Mouse (Mus musculus) liver, embryonic 12.5 days (tissue): ENCODE data around the gene Lhfp. TPM values are rescaled to one million over a fixed set of nuclear protein-coding genes. Genes with fewer than 3 reads are reported as not detected.

Experiments used
- ATAC-seq: fragments of 200-750 bp; cut with Nextera tagmentation; 2 replicates; pipeline ENCODE4 v1.8.0; 2017; ENCODE audit warnings: moderate number of reproducible peaks, mild to moderate bottlenecking, moderate library complexity
- H3K27ac ChIP-seq: fragments of 300-500 bp; sonication (generic); 2 replicates; pipeline ENCODE4 v1.5.1; 2016; ENCODE audit warnings: mild to moderate bottlenecking
- H3K27me3 ChIP-seq: fragments of 300-500 bp; sonication (generic); replicated peaks from 2 replicates; pipeline ENCODE4 v1.6.1; 2016; ENCODE audit warnings: mild to moderate bottlenecking, moderate library complexity
- H3K36me3 ChIP-seq: fragments of 300-500 bp; sonication (generic); 2 replicates; pipeline ENCODE4 v1.6.1; 2016; ENCODE audit warnings: mild to moderate bottlenecking, moderate library complexity
- H3K4me1 ChIP-seq: fragments of 300-500 bp; sonication (generic); 2 replicates; pipeline ENCODE4 v1.6.1; 2016
- H3K4me2 ChIP-seq: fragments of 300-500 bp; sonication (generic); 2 replicates; pipeline ENCODE4 v1.6.1; 2016; ENCODE audit warnings: mild to moderate bottlenecking, moderate library complexity
- H3K4me3 ChIP-seq: fragments of 300-500 bp; sonication (generic); 2 replicates; pipeline ENCODE4 v1.5.1; 2016; ENCODE audit warnings: mild to moderate bottlenecking, moderate library complexity
- H3K9ac ChIP-seq: fragments of 300-500 bp; sonication (generic); 2 replicates; pipeline ENCODE4 v1.6.1; 2016; ENCODE audit warnings: mild to moderate bottlenecking, moderate library complexity
- H3K9me3 ChIP-seq: fragments of 300-500 bp; sonication (generic); replicated peaks from 2 replicates; pipeline ENCODE4 v1.6.1; 2016; ENCODE audit warnings: mild to moderate bottlenecking, moderate library complexity
- WGBS: fragments of 180-500 bp; shearing (Covaris S2); methylation state at CpG from one replicate; pipeline ENCODE4 v1.1.7; 2016; ENCODE audit not compliant: insufficient replicate concordance; 5-methylcytosine and 5-hydroxymethylcytosine counted together
- polyA plus RNA-seq: library from polyadenylated mRNA; unstranded; fragments of >200 nt; fragmentation: Nextera tagmentation; extraction: Ambion mirVana; gene quantifications from 2 replicates; pipeline ENCODE4 v1.2.1, GENCODE M21; 2016

Lhfp gene
- polyA plus RNA-seq, 1 experiment from 2014 or later, result 6.3 TPM

DNA sequence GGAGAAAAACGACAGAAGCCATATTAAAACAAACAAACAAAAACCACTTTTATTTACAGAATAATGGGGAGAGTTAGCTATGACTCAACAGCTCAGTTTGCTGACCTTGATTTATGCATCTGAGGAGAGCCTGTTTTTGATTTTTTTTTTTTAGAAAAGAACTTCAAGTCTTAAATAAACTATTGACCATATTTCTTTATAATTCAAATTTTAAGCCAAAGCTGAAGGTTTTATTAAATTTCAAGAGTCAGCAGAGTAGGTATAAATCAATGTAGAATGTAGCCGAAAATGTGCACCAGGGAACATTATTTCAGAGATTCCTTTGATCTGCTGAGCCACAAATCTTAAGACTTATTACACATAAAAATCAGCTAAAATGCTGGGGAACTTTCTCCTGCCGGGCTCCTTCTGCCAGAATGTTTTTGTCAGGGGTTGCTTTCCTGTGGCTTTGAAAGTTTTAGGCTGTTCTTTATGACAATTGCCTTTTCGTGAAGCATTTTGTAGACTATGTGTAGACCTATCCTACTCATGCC lies 252.6 kb downstream of the Lhfp start:
- Histone ChIP-seq H3K4me2 (no peak overlapping the region), H3K27me3 (no peaks in the 10 kb centered on the region), H3K27ac (no peak overlapping the region), H3K36me3 (no peaks in the 10 kb centered on the region), H3K4me3 (no peak overlapping the region), H3K9me3 (no peaks in the 10 kb centered on the region), H3K9ac (no peak overlapping the region), H3K4me1 (no peaks in the 10 kb centered on the region)
- WGBS, result 54% methylated on average over 4 of the region's 4 CpGs
- no peak for ATAC-seq

DNA sequence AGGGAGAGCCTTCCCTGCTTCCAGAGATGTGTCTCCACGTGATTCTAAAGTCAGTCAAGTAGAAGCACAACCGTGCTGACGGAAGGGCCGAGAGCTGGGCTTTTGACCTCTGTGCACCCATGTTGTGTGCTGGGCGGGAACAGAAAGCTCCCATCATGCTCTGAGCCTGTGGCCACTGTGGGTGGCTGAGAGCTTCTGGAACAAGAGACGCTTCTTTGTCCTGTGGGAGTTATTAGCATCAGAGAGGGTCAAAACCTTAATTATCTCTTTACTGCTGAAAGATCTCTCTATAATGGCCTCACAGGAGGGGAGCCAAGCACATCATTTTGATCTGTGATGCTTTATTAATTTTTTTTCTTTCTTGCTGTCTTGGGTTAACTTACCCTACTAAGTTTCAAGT lies 253.5 kb downstream of the Lhfp start:
- 64% methylated on average over 6 of the region's 6 CpGs for WGBS
- no peak for ATAC-seq

DNA sequence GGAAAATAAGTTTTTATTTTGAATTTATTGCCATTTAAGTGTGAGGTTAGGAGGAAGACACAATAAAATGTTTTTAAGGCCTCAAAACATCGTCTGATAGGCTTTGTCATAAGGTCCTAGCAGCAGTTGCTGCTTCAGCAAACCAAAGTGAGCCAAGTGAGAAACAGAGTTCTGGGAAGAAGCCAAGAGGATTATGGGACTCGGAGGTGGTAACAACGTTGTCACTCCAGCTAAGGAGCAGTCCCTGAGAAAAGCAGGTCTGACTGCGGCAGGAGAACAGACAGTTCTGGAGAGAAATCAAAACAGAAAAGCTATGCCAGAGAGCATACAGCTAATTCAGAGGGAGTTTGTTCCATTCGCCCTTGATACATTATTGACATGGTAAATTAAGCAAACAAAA lies 260.5 kb downstream of the Lhfp start:
- no peak overlapping the region for H3K27ac ChIP-seq
- 0 out of 2 replicates have a peak, but pooled peaks cover 3% of the 10 kb centered on the region for H3K9me3 ChIP-seq
- H3K36me3 ChIP-seq, result no peaks in the 10 kb centered on the region
- no peak overlapping the region for H3K4me2 ChIP-seq
- no peak overlapping the region for H3K4me3 ChIP-seq
- H3K27me3 ChIP-seq, result no peaks in the 10 kb centered on the region
- no peak for ATAC-seq
- WGBS, result 61% methylated on average over 5 of the region's 5 CpGs
- H3K9ac ChIP-seq, result no peak overlapping the region
- H3K4me1 ChIP-seq, result no peaks in the 10 kb centered on the region

More for the DNA sequence above, 253.5 kb downstream of the Lhfp start:
- Histone ChIP-seq H3K4me2 (no peak overlapping the region), H3K27me3 (no peaks in the 10 kb centered on the region), H3K9ac (no peak overlapping the region), H3K9me3 (no peaks in the 10 kb centered on the region), H3K27ac (no peak overlapping the region), H3K36me3 (no peaks in the 10 kb centered on the region), H3K4me3 (no peak overlapping the region), H3K4me1 (no peaks in the 10 kb centered on the region)

DNA sequence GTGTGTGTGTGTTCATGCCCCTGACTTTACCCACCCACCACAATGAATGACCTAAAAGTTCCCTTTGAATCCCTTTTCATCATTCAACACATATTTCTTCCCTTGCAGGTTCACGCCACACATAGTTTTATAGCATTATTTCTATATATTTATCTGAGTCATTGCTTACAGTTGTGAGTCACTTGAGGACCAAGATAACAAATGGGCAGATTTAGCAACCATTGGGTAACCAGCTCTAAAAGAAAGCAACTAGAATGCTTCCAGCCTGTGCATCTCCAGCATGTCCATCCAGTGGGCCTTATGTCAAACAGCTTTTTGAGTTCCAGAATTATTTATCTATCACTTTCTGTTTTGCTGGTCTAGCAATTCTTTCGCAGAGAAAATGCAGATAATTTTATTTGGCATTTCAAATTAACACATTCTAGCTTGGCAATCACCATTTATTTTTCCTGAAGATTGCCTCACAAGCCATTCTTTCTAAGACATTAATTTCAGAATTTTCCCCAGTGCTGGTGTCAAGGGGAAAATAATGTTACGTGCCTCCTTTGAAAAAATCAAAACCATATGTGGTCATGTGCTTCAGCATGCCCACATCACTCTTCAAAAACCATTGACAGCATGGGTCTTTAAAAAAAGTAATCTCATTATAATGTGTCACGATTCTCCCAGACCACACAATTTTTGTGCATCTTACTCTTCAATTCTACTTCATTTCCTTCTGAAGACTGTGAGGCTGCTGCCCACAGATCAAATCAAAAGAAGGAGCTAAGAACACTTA lies 263.0 kb downstream of the Lhfp start:
- no peak for ATAC-seq
- Histone ChIP-seq H3K36me3 (no peaks in the 10 kb centered on the region), H3K27ac (no peak overlapping the region), H3K27me3 (no peaks in the 10 kb centered on the region), H3K9me3 (0 out of 2 replicates have a peak, but pooled peaks cover 3% of the 10 kb centered on the region), H3K4me2 (no peak overlapping the region), H3K4me3 (no peak overlapping the region), H3K4me1 (no peaks in the 10 kb centered on the region), H3K9ac (no peak overlapping the region)
- 60% methylated on average over 4 of the region's 4 CpGs for WGBS

DNA sequence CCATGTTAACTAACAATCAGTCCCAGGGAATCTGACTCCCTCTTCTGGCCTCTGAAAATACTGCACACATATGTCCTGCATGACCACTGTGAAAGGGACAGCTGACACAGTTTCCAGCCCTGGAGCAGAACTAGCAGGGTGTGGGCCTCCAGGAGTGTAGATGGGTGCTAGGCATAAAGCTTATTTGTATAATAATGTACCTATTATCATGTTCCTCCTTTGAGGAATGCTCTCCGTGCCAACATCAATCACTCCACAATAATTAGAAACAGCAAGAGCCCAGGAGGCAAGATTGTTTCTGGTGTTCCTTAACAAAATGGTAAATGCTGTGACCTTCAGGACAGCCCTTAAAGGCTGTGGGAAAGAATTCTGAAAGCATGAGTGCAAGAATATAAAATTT lies 264.5 kb downstream of the Lhfp start:
- ATAC-seq, result no peak
- Histone ChIP-seq H3K9me3 (0 out of 2 replicates have a peak, but pooled peaks cover 3% of the 10 kb centered on the region), H3K4me3 (no peak overlapping the region), H3K9ac (no peak overlapping the region), H3K4me2 (no peak overlapping the region), H3K4me1 (no peaks in the 10 kb centered on the region), H3K36me3 (no peaks in the 10 kb centered on the region), H3K27me3 (no peaks in the 10 kb centered on the region), H3K27ac (no peak overlapping the region)
- WGBS, result 75% methylated on average over 1 of the region's 1 CpGs

DNA sequence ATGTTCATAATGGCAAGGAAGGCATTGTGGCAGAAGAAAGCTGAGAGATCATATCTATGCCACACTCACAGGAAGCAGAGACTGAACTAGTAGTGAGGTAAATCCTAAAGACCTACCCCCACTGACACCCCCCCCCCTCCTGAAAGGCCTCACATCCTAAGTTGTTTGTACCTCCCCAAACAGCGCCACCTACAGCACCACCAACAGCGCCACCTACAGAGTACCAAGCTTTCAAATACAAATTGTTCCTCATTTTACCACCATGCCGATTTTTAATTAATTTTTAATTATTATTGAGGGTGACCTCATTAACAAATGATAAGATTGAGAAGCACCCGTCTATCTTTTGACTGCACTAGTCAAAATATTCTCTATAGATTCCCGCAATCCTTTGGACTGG lies 267.3 kb downstream of the Lhfp start:
- ATAC-seq, result no peak
- Histone ChIP-seq H3K4me3 (no peak overlapping the region), H3K4me2 (no peak overlapping the region), H3K9ac (no peak overlapping the region), H3K36me3 (no peaks in the 10 kb centered on the region), H3K27ac (no peak overlapping the region), H3K9me3 (0 out of 2 replicates have a peak, but pooled peaks cover 3% of the 10 kb centered on the region), H3K4me1 (no peaks in the 10 kb centered on the region), H3K27me3 (no peaks in the 10 kb centered on the region)
- WGBS, result 46% methylated on average over 5 of the region's 5 CpGs

DNA sequence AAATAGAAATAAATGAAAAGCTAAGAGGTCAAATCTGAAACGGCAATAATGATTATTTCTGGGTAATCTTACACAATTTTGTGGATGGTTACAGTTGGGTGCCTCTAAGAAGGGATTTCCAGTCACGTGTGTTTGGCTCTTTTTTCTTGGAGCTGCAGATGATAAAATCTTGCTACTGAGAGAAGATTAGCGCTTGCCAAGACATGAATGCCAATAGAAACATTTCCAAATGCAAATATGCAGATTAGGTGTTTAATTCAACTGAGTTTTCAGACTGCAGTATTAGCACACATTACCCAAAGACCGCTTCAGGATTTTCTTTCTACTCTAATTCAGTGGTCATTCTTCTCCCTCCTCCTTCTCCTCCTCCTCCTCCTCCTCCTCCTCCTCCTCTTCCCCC lies 268.8 kb downstream of the Lhfp start:
- 53% methylated on average over 4 of the region's 4 CpGs for WGBS

DNA sequence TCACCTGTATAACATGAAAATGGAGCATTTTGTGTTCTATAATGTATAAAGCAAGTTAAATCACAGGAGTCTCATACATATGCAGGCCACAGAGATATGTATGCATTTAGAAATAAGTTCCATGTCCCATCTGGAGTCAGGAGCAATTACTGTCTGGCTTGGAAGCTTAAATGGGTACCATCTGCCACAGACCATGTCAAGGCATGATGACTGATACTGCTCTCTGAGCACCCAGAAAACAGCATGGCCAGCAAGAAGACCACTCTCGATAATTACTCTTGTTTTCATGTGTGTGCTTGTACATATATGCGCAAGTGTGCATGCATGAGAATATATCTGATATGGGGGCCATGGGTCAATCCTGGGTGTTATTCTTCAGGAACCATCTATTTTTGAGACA lies 269.3 kb downstream of the Lhfp start:
- 80% methylated on average over 2 of the region's 2 CpGs for WGBS

More for the DNA sequence above, 268.8 kb downstream of the Lhfp start:
- H3K9ac ChIP-seq, result no peak overlapping the region
- 0 out of 2 replicates have a peak, but pooled peaks cover 3% of the 10 kb centered on the region for H3K9me3 ChIP-seq
- H3K36me3 ChIP-seq, result no peaks in the 10 kb centered on the region
- no peak overlapping the region for H3K27ac ChIP-seq
- H3K4me3 ChIP-seq, result no peak overlapping the region
- no peaks in the 10 kb centered on the region for H3K27me3 ChIP-seq
- H3K4me1 ChIP-seq, result no peaks in the 10 kb centered on the region
- no peak for ATAC-seq
- no peak overlapping the region for H3K4me2 ChIP-seq

More for the DNA sequence above, 269.3 kb downstream of the Lhfp start:
- no peaks in the 10 kb centered on the region for H3K27me3 ChIP-seq
- 0 out of 2 replicates have a peak, but pooled peaks cover 3% of the 10 kb centered on the region for H3K9me3 ChIP-seq
- H3K4me2 ChIP-seq, result no peak overlapping the region
- H3K4me3 ChIP-seq, result no peak overlapping the region
- no peak overlapping the region for H3K27ac ChIP-seq
- no peaks in the 10 kb centered on the region for H3K4me1 ChIP-seq
- ATAC-seq, result no peak
- H3K9ac ChIP-seq, result no peak overlapping the region
- H3K36me3 ChIP-seq, result no peaks in the 10 kb centered on the region

Other genes with a start within 250 kb of the Lhfp start
- gene Cog6, start 24.3 kb upstream of the Lhfp start, polyA plus RNA-seq, result 19.2 and 21.5 TPM in 2 replicates